Mouse (Mus musculus) layer of hippocampus, adult 8-10 months (tissue): Measurements from ENCODE around the gene Tekt2. TPM values are rescaled to one million over a fixed set of nuclear protein-coding genes. Genes with fewer than 3 reads are reported as not detected.

Experiments used
- DNase-seq, 2 experiments: peaks; one replicate each; pipeline ENCODE4 v3.0.0; 2022; ENCODE audit warnings: low spot score in 2 of 2
- total RNA-seq, 4 experiments: library from RNA; stranded (reverse); gene quantifications; 2 replicates each; pipeline ENCODE4 v1.2.4; 2022

Tekt2 gene
- total RNA-seq, 4 experiments from 2014 or later = 1.3 to 2.6 (median 1.4) TPM

DNA sequence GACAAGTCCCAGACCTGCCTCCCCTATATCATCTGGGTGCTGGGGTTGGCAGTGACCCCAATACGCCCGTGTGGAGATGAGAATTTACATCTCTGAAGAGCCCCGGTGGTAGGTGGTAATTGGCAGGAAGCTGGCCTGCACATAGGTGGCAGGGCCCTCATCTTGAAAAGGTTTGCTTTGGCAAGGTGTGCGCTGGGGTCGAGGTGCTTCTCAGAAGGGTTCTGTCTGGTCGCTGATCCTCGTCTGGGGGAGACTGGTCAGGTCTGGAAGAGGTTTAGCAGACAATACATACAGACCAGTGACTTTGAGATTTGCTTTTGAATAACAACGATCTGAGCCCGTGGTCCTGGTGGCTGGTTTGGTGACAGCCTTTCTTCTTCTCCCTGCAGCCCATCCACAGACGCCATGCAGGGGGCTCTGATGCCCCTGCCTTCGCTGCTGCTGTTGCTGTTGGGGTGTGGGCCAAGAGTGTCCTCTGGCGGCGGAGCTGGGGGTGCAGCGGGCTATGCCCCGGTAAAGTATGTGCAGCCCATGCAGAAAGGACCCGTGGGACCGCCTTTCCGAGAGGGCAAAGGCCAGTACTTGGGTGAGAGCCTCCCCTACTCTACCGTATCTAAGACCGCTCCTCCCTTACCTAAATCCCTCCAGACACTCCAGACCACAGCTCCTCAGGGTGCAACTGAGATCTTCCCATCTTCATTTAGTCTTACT, 16.1 kb downstream of the Tekt2 start:
- DNase-seq = no peak

DNA sequence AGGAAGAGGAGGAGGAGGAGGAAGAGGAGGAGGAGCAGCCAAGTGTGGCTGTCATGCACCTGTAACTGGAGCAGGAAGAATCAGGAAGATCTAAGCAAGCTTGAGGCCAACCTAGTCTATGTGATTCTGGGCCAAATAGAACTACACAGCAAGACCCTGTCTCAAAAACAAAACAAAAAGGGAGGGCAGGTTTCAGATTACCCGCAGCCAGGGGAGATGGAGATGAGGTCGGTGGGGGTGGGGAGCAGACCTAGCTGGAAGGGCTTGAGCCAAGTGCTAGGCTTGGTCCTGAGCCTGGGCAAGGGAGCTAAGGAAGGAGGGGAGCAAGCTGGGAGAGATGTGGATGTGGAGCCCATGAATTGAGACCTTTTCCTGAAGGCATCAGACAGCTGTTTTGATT, 18.7 kb downstream of the Tekt2 start:
- no peak for DNase-seq

DNA sequence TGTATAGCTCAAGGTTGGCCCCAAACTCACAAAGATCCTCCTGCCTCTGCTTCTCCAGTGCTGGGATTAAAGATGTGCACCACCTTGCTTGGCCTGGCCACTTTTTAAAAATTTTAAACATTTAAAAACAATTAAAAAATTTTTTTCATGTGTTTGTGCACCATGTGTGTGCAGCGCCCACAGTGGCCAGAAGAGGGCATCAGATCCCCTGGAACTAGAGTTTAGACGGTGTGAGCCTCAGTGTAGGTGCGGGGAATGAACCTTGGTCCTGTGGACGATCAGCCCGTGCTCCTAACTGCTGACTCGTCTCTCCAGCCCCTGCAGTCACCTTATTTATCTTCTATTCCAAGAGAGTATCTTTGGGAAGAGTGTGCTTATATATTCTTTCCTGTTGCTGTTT, 19.4 kb downstream of the Tekt2 start:
- no peak for DNase-seq

DNA sequence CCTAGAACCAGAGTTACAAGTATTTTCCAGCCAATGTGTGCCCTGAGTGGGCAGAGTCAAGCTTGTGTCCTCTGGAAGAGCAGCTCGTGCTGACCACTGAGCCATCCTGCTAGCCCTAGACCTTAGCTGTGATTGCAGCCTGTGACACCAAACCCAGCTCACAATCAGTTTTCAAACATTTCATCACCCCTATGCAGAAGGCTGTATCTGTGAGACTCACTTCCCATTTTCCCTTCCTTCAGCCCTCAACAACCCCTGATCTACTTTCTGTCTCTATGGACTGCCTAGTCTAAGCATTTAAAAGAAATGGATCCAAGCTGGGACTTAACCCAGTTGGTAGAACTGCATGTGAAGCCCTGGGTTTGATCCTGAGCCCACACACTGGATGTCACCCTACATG, 20.1 kb downstream of the Tekt2 start:
- no peak for DNase-seq

DNA sequence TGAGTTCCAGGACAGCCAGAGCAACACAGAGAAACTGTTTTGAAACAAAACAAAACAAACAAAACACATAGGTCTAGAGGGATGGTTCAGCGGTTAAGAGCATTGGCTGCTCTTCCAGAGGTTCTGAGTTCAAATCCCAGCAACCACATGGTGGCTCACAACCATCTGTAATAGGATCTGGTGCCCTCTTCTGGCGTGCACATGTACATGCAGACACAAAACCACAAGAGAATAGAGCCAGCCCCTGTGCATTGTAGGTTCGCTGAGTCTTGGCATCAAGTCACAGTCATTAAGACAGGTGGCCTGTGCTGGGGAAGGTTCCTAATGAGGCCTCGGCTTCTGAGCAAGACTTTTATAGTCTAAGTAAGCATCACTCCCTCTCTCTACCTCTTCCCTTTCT, 21.6 kb downstream of the Tekt2 start:
- no peak for DNase-seq

DNA sequence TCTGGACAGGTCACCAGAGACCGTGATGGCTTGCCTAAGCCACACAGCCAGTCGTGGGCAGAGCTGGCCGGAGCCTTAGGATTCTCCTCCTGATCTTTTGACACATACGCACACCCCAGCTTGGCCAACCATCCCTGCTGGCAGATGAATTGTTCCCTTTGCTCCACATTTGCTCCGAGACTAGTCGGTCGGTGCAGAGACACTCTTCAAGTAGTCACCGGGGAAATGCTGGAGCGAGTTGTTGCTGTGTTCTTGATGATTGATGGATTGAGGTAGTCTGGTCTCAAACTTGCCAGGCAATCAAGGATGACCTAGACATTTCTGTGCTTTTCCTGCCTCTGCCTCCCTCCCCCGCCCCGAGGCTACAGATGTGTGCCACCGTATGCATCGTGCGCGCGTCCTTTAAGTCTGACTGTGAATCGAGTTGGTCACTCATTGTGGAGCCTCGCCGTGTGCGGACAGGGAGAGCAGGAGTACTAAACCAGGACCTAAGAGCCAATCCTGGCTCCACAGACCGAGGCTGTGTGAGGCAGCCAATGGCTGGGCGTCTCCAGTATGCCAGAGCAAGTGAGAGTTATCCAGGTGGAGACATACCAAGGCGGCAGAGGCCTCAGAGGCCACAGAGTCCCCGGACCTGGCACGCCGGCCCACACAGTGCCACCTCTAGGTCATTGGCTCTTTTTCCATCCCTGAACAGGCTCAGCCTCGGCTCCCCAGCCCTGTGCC, 23.7 kb downstream of the Tekt2 start:
- no peak for DNase-seq

DNA sequence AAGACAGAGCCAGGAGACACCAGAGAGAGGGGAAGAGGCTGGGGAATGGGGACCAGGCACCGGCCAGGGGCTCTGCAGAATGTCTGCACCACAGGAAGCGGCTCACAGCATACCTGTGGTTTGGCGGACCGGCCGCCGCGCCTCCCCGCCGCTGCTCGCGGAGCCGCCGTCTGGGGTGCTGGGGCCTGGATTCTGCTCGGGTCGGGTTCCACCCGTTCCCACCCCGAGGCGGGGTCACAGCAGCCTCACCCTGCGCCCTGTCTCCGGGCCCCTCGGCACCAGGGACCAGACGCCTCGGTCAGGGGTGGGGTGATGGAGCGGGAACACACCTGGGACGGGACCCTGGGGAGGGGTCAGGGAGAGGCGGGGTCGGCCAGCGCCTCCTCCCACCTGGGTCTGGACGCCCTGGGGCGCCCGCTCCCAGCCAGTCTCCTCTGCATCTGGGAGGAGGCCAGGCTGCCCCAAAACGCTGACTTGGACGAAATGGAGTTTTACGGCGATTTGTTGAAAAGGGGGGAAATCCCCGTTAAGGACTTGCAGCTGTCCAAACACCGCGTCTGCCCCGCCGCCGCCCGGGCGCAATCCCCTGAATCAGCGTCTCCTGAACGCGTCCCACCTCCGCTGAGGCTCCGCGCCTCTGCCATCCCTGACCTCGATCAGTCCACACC, 24.4 kb downstream of the Tekt2 start:
- DNase-seq = no peak

DNA sequence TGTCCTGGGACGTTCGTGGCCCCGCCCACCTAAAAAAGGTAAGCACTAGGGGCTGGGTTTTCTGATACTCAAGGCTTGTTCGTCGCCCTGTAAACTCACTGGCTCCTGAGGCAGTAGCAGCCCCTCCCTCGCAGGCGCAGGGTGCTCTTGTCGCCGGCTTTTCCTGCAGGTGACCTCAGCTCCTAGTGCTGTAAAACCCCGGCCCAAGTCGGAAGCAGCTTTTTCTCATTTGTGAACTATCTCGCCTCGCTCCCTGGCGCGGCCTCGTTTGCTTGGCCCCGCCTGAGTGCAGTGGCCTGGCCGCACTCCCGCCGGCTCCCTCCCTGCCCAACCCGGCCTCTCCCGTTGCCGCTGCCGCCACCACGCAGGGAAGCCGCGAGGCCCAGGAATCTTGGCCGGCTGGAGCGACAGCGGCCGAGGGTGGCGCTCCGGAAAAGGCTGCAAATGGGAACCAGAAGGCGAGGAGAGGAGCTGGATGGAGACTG, 28.8 kb downstream of the Tekt2 start:
- no peak for DNase-seq

DNA sequence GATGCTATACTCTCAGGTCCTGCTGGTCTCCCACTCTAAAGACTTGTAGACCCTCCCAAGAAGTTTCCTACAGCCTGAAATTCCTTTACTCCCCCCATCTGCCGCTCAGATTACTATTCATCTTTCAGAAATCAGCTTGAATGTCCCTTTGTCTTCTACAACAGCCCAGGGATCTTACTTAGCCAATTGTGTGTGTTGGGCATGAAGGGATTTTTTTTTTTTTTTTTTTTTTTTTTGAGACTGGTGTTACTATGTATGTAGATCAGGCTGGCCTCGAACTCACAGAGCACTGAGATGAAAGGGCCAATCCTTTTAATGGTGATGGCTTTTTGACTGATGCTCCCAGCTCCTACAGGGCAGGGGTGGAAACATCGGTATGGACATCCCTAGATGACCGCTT, 29.6 kb downstream of the Tekt2 start:
- no peak for DNase-seq

DNA sequence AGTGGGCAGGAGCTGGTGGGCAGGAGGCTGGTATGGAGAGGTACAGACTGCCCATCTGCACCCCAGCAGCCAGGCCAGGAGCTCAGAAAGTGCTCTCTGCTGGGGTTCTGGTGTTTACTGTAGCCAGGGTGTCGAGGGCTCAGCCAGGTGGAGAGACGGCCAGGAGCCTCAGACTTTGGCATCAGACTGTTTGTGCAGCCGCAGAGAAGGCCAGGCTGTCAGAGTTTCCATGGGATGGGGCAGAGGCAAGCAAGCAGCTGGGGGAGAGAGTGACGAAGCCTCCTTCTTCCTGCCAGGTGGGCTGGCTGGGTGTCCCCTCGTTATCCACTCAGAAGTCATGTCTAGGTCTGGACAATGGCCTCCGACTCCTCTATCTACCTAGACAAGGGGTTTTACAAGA, 30.3 kb downstream of the Tekt2 start:
- no peak for DNase-seq

DNA sequence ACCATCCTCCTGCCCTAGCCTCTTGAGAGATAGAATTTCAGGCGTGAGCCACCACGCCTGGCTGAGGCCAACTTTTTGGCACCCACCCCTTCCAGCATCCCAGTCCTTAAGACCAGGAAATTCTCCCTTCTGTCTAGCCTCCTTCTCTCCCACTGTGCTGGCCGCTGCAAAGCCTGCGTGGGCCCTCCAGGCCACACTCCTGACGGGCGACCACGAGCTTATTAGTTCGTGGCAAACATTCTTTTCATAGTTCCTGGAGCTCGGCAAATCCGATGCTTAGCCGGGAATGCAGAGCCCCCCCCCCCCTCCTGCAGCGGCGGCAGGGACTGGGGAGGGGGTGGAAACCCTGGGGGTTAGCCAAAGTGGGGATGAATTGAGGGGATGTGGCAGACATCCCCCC, 34.3 kb downstream of the Tekt2 start:
- DNase-seq = no peak

DNA sequence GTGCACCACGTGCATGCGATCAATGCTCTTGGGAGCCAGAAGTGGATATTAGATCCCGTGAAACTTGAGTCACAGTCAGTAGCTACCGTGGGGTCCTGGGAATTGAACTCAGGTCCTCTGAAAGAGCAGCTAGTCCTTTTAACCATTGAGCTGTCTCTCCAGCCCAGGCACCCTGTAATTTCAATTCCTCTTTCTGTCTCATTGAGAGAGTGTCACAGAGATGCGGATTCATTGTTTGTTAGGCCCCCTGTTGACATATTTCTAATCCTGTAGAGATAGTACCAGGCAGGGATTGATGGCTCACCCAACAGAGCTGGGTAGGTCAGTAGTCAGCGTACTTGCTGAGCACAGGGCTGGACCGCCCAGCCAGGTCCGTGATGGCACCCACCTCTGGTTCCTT, 35.2 kb downstream of the Tekt2 start:
- no peak for DNase-seq

DNA sequence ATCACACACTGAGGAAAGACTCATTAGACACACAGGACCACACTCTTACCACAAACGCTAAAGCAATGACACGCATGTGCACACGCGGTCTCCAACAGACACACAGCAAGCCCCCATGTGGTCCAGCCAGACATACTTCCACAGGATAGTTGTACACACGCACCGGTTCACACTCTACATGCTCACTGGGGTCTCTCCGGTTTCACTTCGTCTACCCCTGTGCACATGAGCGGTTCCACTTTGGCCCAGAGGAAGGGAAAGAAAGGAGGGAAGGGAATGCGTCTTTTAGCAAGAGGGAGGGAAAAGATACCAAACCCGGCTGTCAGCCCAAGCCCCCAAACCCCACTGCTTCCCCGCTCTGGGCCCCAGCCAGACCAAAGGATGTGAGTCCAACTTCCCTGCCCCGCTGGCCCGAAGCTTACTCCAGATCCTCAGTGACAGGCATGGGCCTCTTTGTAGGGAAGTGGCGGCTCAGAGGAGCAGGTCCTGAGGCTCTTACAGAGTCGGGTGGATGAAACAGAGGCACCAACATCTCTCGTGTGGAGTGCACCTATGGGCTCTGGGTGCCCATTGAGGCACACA, 37.3 kb downstream of the Tekt2 start:
- DNase-seq = no peak

DNA sequence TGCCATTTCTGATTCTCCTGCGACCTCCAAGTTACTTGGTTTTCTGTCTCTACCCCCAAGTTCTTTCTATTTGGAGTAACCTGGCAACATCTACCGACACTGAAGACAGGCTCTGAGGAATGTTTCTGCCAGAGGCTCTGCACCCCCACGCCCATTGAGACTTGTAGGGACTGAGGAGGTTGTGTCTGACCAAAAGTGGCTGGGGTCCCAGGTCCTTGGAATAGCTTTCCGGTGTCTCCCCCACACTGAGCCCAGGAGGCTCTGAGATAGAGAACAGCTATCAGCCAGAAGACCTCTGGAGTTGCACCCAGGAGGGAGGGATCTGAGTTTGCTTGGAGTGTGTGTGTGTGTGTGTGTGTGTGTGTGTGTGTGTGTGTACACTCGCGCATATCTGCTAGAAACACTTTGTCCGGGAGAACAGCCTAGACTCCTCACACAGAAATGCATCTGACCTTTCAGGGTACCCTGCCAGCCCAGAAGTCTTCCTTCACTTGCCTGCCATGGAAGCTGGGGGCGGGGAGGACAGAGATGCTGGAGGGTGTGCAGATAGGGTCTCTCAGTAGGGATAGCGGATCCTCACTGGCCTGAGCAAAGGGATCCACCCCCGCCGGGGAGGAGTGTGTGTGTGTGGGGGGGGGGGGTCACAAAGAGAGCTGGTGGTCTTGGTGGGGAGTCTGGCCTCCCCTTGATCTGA, 38.0 kb downstream of the Tekt2 start:
- no peak for DNase-seq

DNA sequence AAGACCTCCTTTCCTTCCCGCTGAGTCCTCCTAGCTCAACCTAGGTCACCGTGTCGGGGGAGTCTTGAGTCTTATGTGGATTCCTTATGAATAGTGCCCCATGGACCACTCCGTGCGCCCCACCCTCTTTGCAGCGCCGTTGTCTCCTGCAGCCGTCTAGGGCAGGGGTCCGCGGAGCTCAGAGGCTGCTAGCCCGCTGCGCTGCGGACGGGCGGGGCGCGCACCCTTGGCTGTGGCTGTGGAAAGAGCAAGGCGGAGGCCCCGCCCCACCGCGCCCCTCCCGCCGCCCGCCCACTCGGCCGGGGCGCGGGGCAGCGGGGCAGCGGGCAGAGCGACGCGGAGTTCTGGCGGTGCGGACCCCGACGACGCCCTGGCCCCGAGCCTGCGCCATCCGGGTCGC, 39.0 kb downstream of the Tekt2 start, which contains the start of gene Col8a2:
Gene Col8a2 (plus strand): TSS at position 302 of the 400 bp plus-strand sequence.
- DNase-seq = no peak

DNA sequence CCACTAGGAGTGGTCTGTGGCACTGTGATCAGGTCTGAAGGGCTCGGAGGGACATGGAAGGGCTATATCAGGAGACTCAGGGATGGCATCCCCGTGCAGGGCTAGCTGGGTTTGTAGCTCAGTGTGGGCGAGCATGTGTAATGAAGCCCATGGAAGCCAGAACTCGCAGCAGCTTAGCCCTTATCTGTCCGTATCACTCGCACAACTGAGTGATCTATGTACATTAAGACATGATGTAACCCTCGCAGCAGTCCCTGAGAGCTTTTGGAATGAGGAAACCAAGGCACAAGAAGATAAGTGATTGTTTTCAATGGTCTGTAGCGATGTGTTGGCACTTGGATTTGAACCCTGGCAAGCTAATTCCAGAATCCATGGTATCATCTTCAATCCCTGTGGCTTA, 41.9 kb downstream of the Tekt2 start:
- no peak for DNase-seq

DNA sequence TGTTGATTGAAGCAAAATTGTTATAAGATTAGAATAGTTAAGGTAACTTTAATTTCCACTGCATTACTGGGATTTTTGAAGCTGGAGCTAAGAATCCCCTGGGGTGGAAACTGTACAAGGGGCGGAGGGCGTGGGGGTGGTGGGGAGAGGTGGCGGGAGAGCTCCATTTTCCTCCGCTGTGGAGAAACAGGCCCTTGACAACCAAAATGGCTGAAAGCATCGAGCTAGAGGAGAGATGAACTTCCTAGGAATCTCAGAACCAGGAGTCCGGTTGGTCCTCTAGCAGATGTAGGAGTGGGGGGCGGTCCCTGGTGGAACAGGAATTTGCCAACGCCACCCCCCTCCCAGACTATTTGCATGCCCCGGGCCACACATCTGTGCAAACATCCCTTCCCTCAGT, 43.8 kb downstream of the Tekt2 start:
- no peak for DNase-seq

DNA sequence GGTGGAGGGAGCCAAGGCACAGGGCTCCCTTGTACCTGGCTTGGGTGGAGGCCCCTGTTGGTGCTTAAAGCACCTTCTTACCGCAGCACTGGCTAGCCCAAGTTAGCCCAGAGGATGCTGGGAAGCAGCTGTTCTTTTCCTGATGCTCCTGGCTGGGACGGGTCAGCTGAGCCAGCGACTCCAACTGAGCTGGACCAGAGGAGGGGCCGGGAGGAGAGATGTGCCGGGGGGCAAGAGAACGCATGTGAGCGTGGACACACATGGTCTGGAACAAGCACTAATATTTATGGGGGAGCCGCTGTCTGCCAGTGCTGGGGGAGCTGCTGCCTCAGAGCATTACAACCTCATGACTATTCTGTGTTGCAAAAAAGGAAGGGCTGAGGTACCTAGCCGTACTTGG, 46.5 kb downstream of the Tekt2 start:
- DNase-seq = no peak

DNA sequence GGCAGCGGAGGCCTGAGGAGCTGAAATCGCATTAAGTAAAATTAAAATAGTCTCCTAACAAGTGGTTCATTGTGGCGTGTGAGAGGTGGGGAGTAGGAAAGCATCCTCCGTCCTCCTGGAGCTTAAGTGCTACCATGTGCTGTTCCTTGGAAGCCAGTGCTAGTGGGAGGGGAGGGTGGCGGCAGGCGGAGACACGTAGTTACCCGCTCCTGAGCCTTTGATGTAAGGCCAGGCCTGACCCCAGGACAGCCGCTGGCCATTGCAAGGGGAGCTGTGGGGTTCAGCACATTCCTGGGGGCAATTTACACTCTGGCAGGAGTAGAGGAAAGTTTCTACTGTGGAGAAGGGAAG, 46.9 kb downstream of the Tekt2 start:
- no peak for DNase-seq

DNA sequence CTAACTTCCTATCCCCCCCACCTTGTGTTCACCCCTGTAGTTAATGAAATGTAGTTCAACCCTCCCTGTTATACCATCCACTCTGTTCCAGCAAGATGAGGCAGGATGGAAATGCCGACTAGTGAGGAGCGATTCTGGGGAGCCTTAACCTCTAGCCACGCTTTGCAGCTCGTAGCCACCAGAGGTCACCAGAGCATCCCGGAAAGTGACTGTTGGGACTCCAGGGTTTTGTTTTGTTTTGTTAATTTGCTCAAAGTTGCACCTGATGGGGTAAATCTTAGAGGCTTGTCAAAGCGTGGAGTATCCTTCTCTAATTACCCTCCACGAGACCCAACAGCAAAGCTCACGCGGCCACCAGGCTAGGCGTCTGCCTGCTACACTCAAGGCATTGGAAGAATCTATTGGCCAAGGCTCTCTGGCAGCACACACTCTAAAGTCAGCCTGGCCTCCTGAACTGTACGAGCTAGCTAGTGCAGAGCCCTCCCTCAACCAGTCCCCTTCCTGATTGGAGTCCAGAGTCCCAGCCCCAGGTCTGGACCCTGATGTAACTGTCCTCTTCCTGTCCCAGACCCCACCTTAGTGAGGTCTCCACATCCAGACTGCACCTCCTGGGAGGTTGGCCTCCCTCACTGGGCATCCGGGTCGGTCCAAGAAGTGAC, 47.5 kb downstream of the Tekt2 start:
- no peak for DNase-seq

DNA sequence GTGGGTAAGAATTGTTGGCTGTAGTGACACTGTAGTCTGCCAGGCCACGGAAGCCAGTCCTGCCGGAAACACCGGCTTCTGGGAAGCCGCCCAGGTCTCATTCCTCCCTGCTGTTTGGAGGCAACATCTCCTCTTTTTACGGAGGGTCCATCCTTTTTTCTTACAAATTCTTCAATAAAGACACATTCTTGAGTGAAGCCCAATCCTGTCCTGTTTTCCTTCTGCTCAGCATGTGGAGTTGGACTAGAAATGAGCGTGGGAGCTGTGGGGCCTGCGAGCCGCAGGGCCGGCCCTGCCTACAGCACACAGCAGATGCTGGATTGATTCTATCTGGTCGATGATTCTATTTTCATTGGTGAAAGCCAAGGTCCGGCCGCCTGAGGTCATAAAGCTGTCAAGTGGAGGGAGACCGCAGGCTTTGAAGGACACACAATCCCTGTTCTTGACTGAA, 49.8 kb downstream of the Tekt2 start:
- DNase-seq = no peak
